Mouse (Mus musculus) layer of hippocampus, adult 11-12 months (tissue): ENCODE measurements around the gene Avp.

ENCODE experiments used
- DNase-seq: peaks from one replicate; pipeline ENCODE4 v3.0.0; 2022; ENCODE audit warnings: low spot score

Avp gene

GRCm38 (mm10) chr2:130569926-130570325 lies 12.4 kb downstream of the Avp start:
- no peak for DNase-seq

GRCm38 (mm10) chr2:130568921-130569320 lies 13.4 kb downstream of the Avp start:
- no peak for DNase-seq

- DNase-seq = peak; percentile 25
Measured at GRCm38 (mm10) chr2:130564983-130565382, 17.4 kb downstream of the Avp start.

- no peak for DNase-seq
Measured at GRCm38 (mm10) chr2:130564063-130564462, 18.3 kb downstream of the Avp start.

GRCm38 (mm10) chr2:130563212-130564055 lies 18.9 kb downstream of the Avp start, which contains the start of gene Mrps26:
Gene Mrps26 (plus strand): TSS chr2:130563742.
- DNase-seq = peak; percentile 92

- DNase-seq = no peak
Measured at GRCm38 (mm10) chr2:130558015-130558414, 24.3 kb downstream of the Avp start.

- no peak for DNase-seq
Measured at GRCm38 (mm10) chr2:130557462-130557861, 24.9 kb downstream of the Avp start.

- no peak for DNase-seq
Measured at GRCm38 (mm10) chr2:130556292-130556691, 26.1 kb downstream of the Avp start.

- DNase-seq = no peak
Measured at GRCm38 (mm10) chr2:130554841-130555240, 27.5 kb downstream of the Avp start.

GRCm38 (mm10) chr2:130546957-130547356 lies 35.4 kb downstream of the Avp start:
- no peak for DNase-seq

- DNase-seq = no peak
Measured at GRCm38 (mm10) chr2:130540266-130540665, 42.1 kb downstream of the Avp start.

- DNase-seq = no peak
Measured at GRCm38 (mm10) chr2:130538876-130539546, 43.3 kb downstream of the Avp start.

- DNase-seq = no peak
Measured at GRCm38 (mm10) chr2:130536890-130537289, 45.5 kb downstream of the Avp start.

GRCm38 (mm10) chr2:130535017-130535416 lies 47.3 kb downstream of the Avp start:
- no peak for DNase-seq

GRCm38 (mm10) chr2:130532201-130532600 lies 50.2 kb downstream of the Avp start:
- DNase-seq = no peak
